ENCODE assay signal across 8 mouse cellular contexts in the genomic region with DNA sequence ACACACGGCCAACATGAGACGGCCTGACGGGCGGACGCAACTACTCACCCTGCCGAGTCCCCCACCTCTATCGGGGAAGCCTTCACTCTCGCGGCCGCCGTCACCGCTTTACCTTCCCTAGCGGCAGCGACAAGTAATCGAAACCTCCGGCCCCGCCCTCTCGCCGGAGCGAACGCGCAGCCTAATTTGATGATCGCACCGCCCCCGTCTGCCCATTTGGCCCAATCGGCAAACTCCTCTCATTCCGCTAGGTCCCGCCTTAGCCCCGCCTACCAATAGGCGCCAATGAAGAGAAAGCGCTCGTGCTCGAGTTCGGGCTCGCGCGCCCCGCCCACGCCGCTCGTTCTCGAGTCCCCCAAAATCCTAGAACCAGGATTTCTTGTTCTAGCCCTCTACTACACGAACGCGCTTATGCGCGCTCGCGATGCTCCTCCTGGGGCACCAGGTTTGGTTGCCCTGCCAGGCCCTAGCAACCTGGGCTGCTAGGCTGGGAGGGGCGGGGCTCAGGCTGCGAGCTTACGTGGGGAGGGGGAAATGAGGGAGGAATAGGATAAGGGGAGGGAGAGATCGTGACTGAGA. TPM values are rescaled to one million over a fixed set of nuclear protein-coding genes. Genes with fewer than 3 reads are reported as not detected.
DNase-seq lines count a peak whose midpoint lies in the region; ATAC-seq lines count a peak whose summit lies in the region.

A gene (minus strand): TSS at position 162 of the 579 bp plus-strand sequence.

- peak; percentile 93 for ATAC-seq in heart, embryonic 14.5 days (ENCODE audit: insufficient number of reproducible peaks, insufficient read depth, low FRiP score, low read depth)
- ATAC-seq in liver, embryonic 13.5 days (ENCODE audit: low read depth), result peak; percentile 96
- peak; percentile 95 for ATAC-seq in stomach, embryonic 16.5 days (ENCODE audit: insufficient read depth, low FRiP score)

- H3K4me3 ChIP-seq in brown adipose tissue, adult 24 weeks (ENCODE audit: insufficient read depth, low read depth, low read length), result peak within 1 kb of the TSS; percentile 96
- peak within 1 kb of the TSS; percentile 62 to 68 for H3K4me3 ChIP-seq in heart, embryonic 14.5 days (ENCODE audit: control insufficient read depth in 1 of 2, insufficient read depth in 1 of 2, low read depth in 1 of 2, low read length in 2 of 2)
- H3K4me3 ChIP-seq in liver, embryonic 13.5 days (replicated peaks), result peak within 1 kb of the TSS; percentile 67
- H3K4me3 ChIP-seq in stomach, embryonic 16.5 days (replicated peaks; ENCODE audit: low read length), result peak within 1 kb of the TSS; percentile 65

- H3K27me3 ChIP-seq in heart, embryonic 14.5 days (ENCODE audit: control insufficient read depth, insufficient read depth, low read length), result no peaks in the 10 kb centered on the region
- no peaks in the 10 kb centered on the region; the same call in 1 of the 2 replicates for H3K27me3 ChIP-seq in liver, embryonic 13.5 days
- H3K27me3 ChIP-seq in stomach, embryonic 16.5 days (ENCODE audit: control insufficient read depth, insufficient read depth, low read length), result peaks cover 5% of the 10 kb centered on the region; the same call in 1 of the 2 replicates

- peak; percentile 96 for DNase-seq in CD4-positive, CD25-positive, alpha-beta regulatory T cell, adult 2 months (ENCODE audit: low read depth, low spot score)
- DNase-seq in fibroblast of lung, adult 2 months (ENCODE audit: low read depth), result peak; percentile 76
- peak; percentile 96 for DNase-seq in kidney, postnatal 14 days
- DNase-seq in liver, embryonic 13.5 days, result peak; percentile 92
- DNase-seq in neural tube, embryonic 10.5 days (ENCODE audit: extremely low spot score, low spot score), result peak; percentile 84

- H3K36me3 ChIP-seq in heart, embryonic 14.5 days (ENCODE audit: control insufficient read depth, insufficient read depth, low read length), result no peaks in the 10 kb centered on the region
- H3K36me3 ChIP-seq in liver, embryonic 13.5 days, result no peaks in the 10 kb centered on the region
- no peaks in the 10 kb centered on the region for H3K36me3 ChIP-seq in stomach, embryonic 16.5 days (ENCODE audit: control insufficient read depth, insufficient read depth, low read length)

- H3K4me1 ChIP-seq in brown adipose tissue, adult 24 weeks (ENCODE audit: control insufficient read depth, insufficient read depth, insufficient read length, low read length), result no peaks in the 10 kb centered on the region
- no peaks in the 10 kb centered on the region for H3K4me1 ChIP-seq in heart, embryonic 14.5 days (ENCODE audit: control insufficient read depth in 2 of 2, insufficient read depth in 2 of 2, low read length in 2 of 2)
- no peaks in the 10 kb centered on the region for H3K4me1 ChIP-seq in liver, embryonic 13.5 days (replicated peaks)
- no peaks in the 10 kb centered on the region for H3K4me1 ChIP-seq in stomach, embryonic 16.5 days (ENCODE audit: control insufficient read depth, insufficient read depth, low read length)

- peak within 1 kb of the TSS; percentile 64 for H3K4me2 ChIP-seq in heart, embryonic 14.5 days (ENCODE audit: low read length)
- peak within 1 kb of the TSS; percentile 79 for H3K4me2 ChIP-seq in liver, embryonic 13.5 days
- peak within 1 kb of the TSS; percentile 61 for H3K4me2 ChIP-seq in stomach, embryonic 16.5 days (ENCODE audit: low read depth, low read length)

- H3K27ac ChIP-seq in brown adipose tissue, adult 24 weeks (replicated peaks; ENCODE audit: low read depth, low read length), result peak within 1 kb of the TSS; percentile 42; the same call in 1 of the 2 replicates
- peak within 1 kb of the TSS; percentile 85 to 89 for H3K27ac ChIP-seq in heart, embryonic 14.5 days (replicated peaks in 1 of 2; ENCODE audit: control insufficient read depth in 1 of 2, insufficient read depth in 1 of 2, low read depth in 2 of 2, low read length in 2 of 2)
- H3K27ac ChIP-seq in liver, embryonic 13.5 days, result no peak within 1 kb of the TSS; the same call in 1 of the 2 replicates
- H3K27ac ChIP-seq in stomach, embryonic 16.5 days (ENCODE audit: low read length), result peak within 1 kb of the TSS; percentile 69

- WGBS in heart, embryonic 14.5 days, result 18% methylated on average over 53 of the region's 53 CpGs
- WGBS in liver, embryonic 13.5 days (ENCODE audit: insufficient replicate concordance), result 18% methylated on average over 53 of the region's 53 CpGs
- WGBS in stomach, embryonic 16.5 days, result 16% methylated on average over 51 of the region's 53 CpGs

- H3K9ac ChIP-seq in heart, embryonic 14.5 days (ENCODE audit: low read length), result peak within 1 kb of the TSS; percentile 81
- peak within 1 kb of the TSS; percentile 71 for H3K9ac ChIP-seq in liver, embryonic 13.5 days
- H3K9ac ChIP-seq in stomach, embryonic 16.5 days (ENCODE audit: low read length), result peak within 1 kb of the TSS; percentile 76

- H3K9me3 ChIP-seq in heart, embryonic 14.5 days (ENCODE audit: control insufficient read depth, low read length), result no peaks in the 10 kb centered on the region
- no peaks in the 10 kb centered on the region for H3K9me3 ChIP-seq in liver, embryonic 13.5 days (replicated peaks)
- no peaks in the 10 kb centered on the region for H3K9me3 ChIP-seq in stomach, embryonic 16.5 days (replicated peaks; ENCODE audit: control insufficient read depth, low read length)

RNA-seq across cellular contexts. Expression of the gene that starts here (rescaled TPM):
- 1.3 and 2.0 TPM in 2 replicates for polyA plus RNA-seq in brown adipose tissue, adult 24 weeks (2012; ENCODE audit: insufficient read depth, insufficient read length, missing spikeins)
- polyA plus RNA-seq in heart, embryonic 14.5 days (2014; fragmentation: Nextera tagmentation; extraction: Ambion mirVana), result 2.8 and 3.4 TPM in 2 replicates
- 0.23 and 0.32 TPM in 2 replicates for polyA plus RNA-seq in liver, embryonic 13.5 days (2015; fragmentation: Nextera tagmentation; extraction: Ambion mirVana)
- 2.2 and 2.6 TPM in 2 replicates for polyA plus RNA-seq in stomach, embryonic 16.5 days (2015; fragmentation: Nextera tagmentation; extraction: Ambion mirVana)

Comparison
In these comparisons a context has a peak if more than half of its experiments do, and no peak if none do; other contexts are left out.
1. Peak in DNase-seq, ATAC-seq, H3K4me3 ChIP-seq, H3K9ac ChIP-seq and H3K4me2 ChIP-seq in liver, embryonic 13.5 days; RNA of the gene not detected or under 1 TPM.